Mouse (Mus musculus) duodenum, adult 2 months (tissue): ENCODE data around the gene Hrh1. TPM values are rescaled to one million over a fixed set of nuclear protein-coding genes. Genes with fewer than 3 reads are reported as not detected.

Experiments used
- polyA plus RNA-seq: library from polyadenylated mRNA; depleted of rRNA; stranded (reverse); fragments of >200 nt; gene quantifications from 2 replicates; pipeline ENCODE4 v1.2.3, GENCODE M21; 2012; ENCODE audit warnings: low replicate concordance; rRNA removed

The Hrh1 gene
- 0.91 and 1.3 TPM in 2 replicates for polyA plus RNA-seq

GRCm38 (mm10) chr6:114397691-114398217, at the start of gene Hrh1:
Gene Hrh1 (plus strand): TSS chr6:114397936.

Other genes with a start within 250 kb of the Hrh1 start
- 0.08 TPM in 1 of 2 replicates, not detected in the other for gene Slc6a1, start 115.3 kb upstream of the Hrh1 start, polyA plus RNA-seq
- 9.3 and 16.2 TPM in 2 replicates for gene Atg7, start 245.2 kb downstream of the Hrh1 start, polyA plus RNA-seq